Mouse (Mus musculus): ENCODE measurements around the gene Per2. TPM values are rescaled to one million over a fixed set of nuclear protein-coding genes. Genes with fewer than 3 reads are reported as not detected.

Gene Per2
- total and polyA plus RNA-seq, 3 experiments = 2.7 to 5.8 (median 4.7) TPM

DNA sequence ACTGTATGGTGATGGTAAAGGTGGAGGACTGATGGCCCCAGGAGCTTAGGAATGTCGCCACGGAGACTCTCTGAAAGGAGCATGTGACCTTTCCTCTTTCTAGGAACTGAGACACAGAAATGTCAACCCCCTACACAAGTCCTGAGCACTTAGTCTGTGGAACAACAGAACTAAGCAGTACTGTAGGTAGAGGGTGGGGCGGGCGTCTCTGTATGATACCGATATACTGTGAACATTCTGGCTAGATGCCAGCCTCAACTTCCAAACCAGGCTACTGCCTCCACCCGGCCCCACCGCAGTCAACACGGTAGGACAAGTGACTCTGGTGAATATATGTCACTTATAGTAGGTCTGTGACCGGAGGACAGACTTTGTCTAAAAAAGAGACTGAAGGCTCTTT is 5.2 kb downstream of the Per2 start:
- H3K4me1 ChIP-seq (ENCODE audit: control insufficient read depth in 1 of 2, insufficient read depth in 2 of 2) = peaks cover 6 to 42% of the 10 kb centered on the region in 2 experiments; a peak in 3 of 4 replicates
- in situ Hi-C loops (cut with MboI; ENCODE audit: low pct_ligation_motif_present, low pct_unique_long_range_greater_than_20kb, low sequenced_read_pairs) (no loop called here), dilution Hi-C loops (cut with MboI; ENCODE audit: extremely low pct_ligation_motif_present, extremely low pct_unique_long_range_greater_than_20kb, low sequenced_read_pairs) (no loop called here)
- H3K4me2 ChIP-seq (ENCODE audit: insufficient read depth, low read depth, poor library complexity, severe bottlenecking) = no peak overlapping the region
- no peak for DNase-seq (ENCODE audit: extremely low read depth)
- H3K36me3 ChIP-seq (replicated peaks in 1 of 2; ENCODE audit: control insufficient read depth in 1 of 2, insufficient read depth in 1 of 2, low read length in 1 of 2) = peaks cover 13 to 25% of the 10 kb centered on the region in 2 experiments
- H3K9ac ChIP-seq (ENCODE audit: insufficient read depth, low read depth) = no peak overlapping the region
- no peak overlapping the region for H3K27ac ChIP-seq (ENCODE audit: insufficient read depth, low read depth)
- H3K9me3 ChIP-seq (replicated peaks; ENCODE audit: low read length) = no peaks in the 10 kb centered on the region
- no peak for TF ChIP-seq USF2 (conservative IDR thresholded peaks at IDR 0.05; ENCODE audit: low read depth, low read length)
- no peak for TF ChIP-seq IRF4 (IDR thresholded peaks at IDR 0.05; ENCODE audit: low read depth, low read length)
- no peak overlapping the region for H3K4me3 ChIP-seq (replicated peaks in 1 of 3; ENCODE audit: low read depth in 2 of 3, low read length in 2 of 3, poor library complexity in 1 of 3)
- no peaks in the 10 kb centered on the region for H3K27me3 ChIP-seq (replicated peaks)
- H3K79me2 ChIP-seq (replicated peaks; ENCODE audit: control insufficient read depth, extremely low read depth, insufficient read depth, poor library complexity, severe bottlenecking) = peaks cover 3% of the 10 kb centered on the region; the same call in 1 of the 2 replicates

DNA sequence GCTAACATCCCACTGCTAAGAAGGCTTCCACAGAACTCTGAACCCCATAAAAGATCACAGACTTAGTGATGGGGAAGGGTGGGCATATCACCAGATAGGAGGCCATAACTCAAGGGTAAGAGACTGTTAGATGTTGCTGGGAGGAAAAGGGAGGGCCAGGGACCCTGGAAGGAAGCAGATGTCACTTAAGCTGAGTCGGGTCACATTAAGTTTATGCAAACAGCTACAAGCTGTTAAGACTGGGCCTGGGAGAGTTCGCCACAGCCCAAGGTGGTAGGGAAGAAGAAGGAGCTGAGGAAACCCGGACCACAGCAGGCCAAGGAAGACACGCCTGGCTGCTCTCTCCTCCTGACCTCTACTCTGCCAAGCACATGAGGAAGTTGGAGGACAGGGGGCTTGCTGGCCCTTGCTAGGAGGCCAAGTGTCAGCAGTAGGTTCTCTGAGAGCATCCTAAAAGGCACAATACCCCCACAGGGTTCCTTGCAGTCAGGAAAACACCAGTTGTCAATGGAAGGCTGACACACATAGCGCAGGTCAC is 7.5 kb downstream of the Per2 start:
- in situ Hi-C loops (cut with MboI; ENCODE audit: low pct_ligation_motif_present, low pct_unique_long_range_greater_than_20kb, low sequenced_read_pairs) = no loop called here
- Histone ChIP-seq H3K4me2 (ENCODE audit: insufficient read depth, low read depth, poor library complexity, severe bottlenecking) (no peak overlapping the region), H3K9ac (ENCODE audit: insufficient read depth, low read depth) (no peak overlapping the region), H3K36me3 (replicated peaks in 1 of 2; ENCODE audit: control insufficient read depth in 1 of 2, insufficient read depth in 1 of 2, low read length in 1 of 2) (peaks cover 31 to 48% of the 10 kb centered on the region in 2 experiments), H3K4me1 (ENCODE audit: control insufficient read depth in 1 of 2, insufficient read depth in 2 of 2) (peaks cover 4 to 30% of the 10 kb centered on the region in 2 experiments; a peak in 3 of 4 replicates), H3K27me3 (replicated peaks) (no peaks in the 10 kb centered on the region), H3K27ac (ENCODE audit: insufficient read depth, low read depth) (no peak overlapping the region), H3K9me3 (replicated peaks; ENCODE audit: low read length) (peaks cover 11% of the 10 kb centered on the region), H3K4me3 (replicated peaks in 1 of 3; ENCODE audit: low read depth in 2 of 3, low read length in 2 of 3, poor library complexity in 1 of 3) (no peak overlapping the region), H3K79me2 (replicated peaks; ENCODE audit: control insufficient read depth, extremely low read depth, insufficient read depth, poor library complexity, severe bottlenecking) (no peaks in the 10 kb centered on the region)
- TF ChIP-seq E2F4 (IDR thresholded peaks at IDR 0.05; ENCODE audit: insufficient replicate concordance, low read depth, low read length) (no peak), SMC3 (IDR thresholded peaks at IDR 0.05; ENCODE audit: low read depth, low read length) (no peak), TBP (conservative IDR thresholded peaks at IDR 0.05; ENCODE audit: low read depth, low read length) (no peak), UBTF (IDR thresholded peaks at IDR 0.05; ENCODE audit: low read depth, low read length) (no peak), MXI1 (IDR thresholded peaks at IDR 0.05; ENCODE audit: low read depth, low read length) (no peak), ELF1 (IDR thresholded peaks at IDR 0.05; ENCODE audit: low read depth, low read length) (no peak), MAZ (IDR thresholded peaks at IDR 0.05; ENCODE audit: low read depth, low read length) (no peak), RAD21 (IDR thresholded peaks at IDR 0.05; ENCODE audit: low read depth, low read length) (no peak), JUND (conservative IDR thresholded peaks at IDR 0.05; ENCODE audit: low read depth, low read length) (no peak), MAFK (IDR thresholded peaks at IDR 0.05; ENCODE audit: insufficient replicate concordance, low read length) (no peak), ETS1 (conservative IDR thresholded peaks at IDR 0.05; ENCODE audit: low read depth, low read length) (no peak)
- DNase-seq (ENCODE audit: extremely low read depth) = no peak
- dilution Hi-C loops (cut with MboI; ENCODE audit: extremely low pct_ligation_motif_present, extremely low pct_unique_long_range_greater_than_20kb, low sequenced_read_pairs) = no loop called here

DNA sequence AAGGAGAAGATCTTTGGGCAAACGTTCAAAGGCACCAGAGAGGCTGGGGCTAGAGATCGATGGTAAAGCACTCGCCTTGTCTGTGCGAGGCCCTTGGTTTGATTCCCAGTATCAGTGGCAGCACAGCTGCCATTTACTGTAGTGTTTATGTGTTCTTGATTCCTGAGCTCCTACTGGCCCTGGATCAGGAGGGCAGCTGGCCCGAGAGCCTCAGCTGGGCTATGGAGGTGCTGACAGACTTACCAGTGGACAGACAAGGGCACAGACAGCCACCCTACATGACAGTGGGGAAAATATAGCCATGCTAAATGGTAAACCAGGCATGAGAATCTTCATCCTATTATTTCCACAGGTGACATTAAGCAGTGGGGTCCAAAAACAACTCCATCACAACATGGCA is 8.3 kb downstream of the Per2 start:
- H3K9ac ChIP-seq (ENCODE audit: insufficient read depth, low read depth) = no peak overlapping the region
- peaks cover 11% of the 10 kb centered on the region for H3K9me3 ChIP-seq (replicated peaks; ENCODE audit: low read length)
- no peak overlapping the region for H3K4me2 ChIP-seq (ENCODE audit: insufficient read depth, low read depth, poor library complexity, severe bottlenecking)
- peaks cover 36 to 55% of the 10 kb centered on the region in 2 experiments for H3K36me3 ChIP-seq (replicated peaks in 1 of 2; ENCODE audit: control insufficient read depth in 1 of 2, insufficient read depth in 1 of 2, low read length in 1 of 2)
- H3K79me2 ChIP-seq (replicated peaks; ENCODE audit: control insufficient read depth, extremely low read depth, insufficient read depth, poor library complexity, severe bottlenecking) = no peaks in the 10 kb centered on the region
- H3K27ac ChIP-seq (ENCODE audit: insufficient read depth, low read depth) = no peak overlapping the region
- dilution Hi-C loops (cut with MboI; ENCODE audit: extremely low pct_ligation_motif_present, extremely low pct_unique_long_range_greater_than_20kb, low sequenced_read_pairs) (no loop called here), in situ Hi-C loops (cut with MboI; ENCODE audit: low pct_ligation_motif_present, low pct_unique_long_range_greater_than_20kb, low sequenced_read_pairs) (no loop called here)
- no peak for DNase-seq (ENCODE audit: extremely low read depth)
- H3K4me1 ChIP-seq (ENCODE audit: control insufficient read depth in 1 of 2, insufficient read depth in 2 of 2) = peaks cover 3 to 22% of the 10 kb centered on the region in 2 experiments; a peak in 3 of 4 replicates
- no peaks in the 10 kb centered on the region for H3K27me3 ChIP-seq (replicated peaks)
- H3K4me3 ChIP-seq (replicated peaks in 1 of 3; ENCODE audit: low read depth in 2 of 3, low read length in 2 of 3, poor library complexity in 1 of 3) = no peak overlapping the region
- TF ChIP-seq ZC3H11A (IDR thresholded peaks at IDR 0.05; ENCODE audit: low read depth, low read length) = no peak
- TF ChIP-seq POLR2AphosphoS2 (IDR thresholded peaks at IDR 0.05; ENCODE audit: low read depth, low read length) = no peak
- TF ChIP-seq USF1 (IDR thresholded peaks at IDR 0.05; ENCODE audit: low read depth, low read length) = no peak
- TF ChIP-seq BHLHE40 (IDR thresholded peaks at IDR 0.05; ENCODE audit: low read depth, low read length) = no peak
- TF ChIP-seq ELF1 (IDR thresholded peaks at IDR 0.05; ENCODE audit: low read depth, low read length) = no peak
- no peak for TF ChIP-seq SMC3 (IDR thresholded peaks at IDR 0.05; ENCODE audit: low read depth, low read length)
- TF ChIP-seq GABPA (IDR thresholded peaks at IDR 0.05; ENCODE audit: insufficient replicate concordance, low read depth, low read length) = no peak
